Mouse (Mus musculus) C2C12 (cell line): Measurements from ENCODE around the gene Adam12. TPM values are rescaled to one million over a fixed set of nuclear protein-coding genes. Genes with fewer than 3 reads are reported as not detected.
A peak's percentile ranks its signal among the peaks of the same experiment; 100 is the strongest.

ENCODE experiments used
- H3K27me3 ChIP-seq: one replicate; pipeline ENCODE4 v1.6.1; 2011; ENCODE audit not compliant: control insufficient read depth, insufficient read depth, insufficient read length
- H3K36me3 ChIP-seq: one replicate; pipeline ENCODE4 v1.6.1; 2011; ENCODE audit not compliant: control insufficient read depth, insufficient read depth
- H3K4me3 ChIP-seq: one replicate; pipeline ENCODE4 v1.5.1; 2011; ENCODE audit warnings: mild to moderate bottlenecking, control low read depth; ENCODE audit not compliant: poor library complexity, insufficient read depth, severe bottlenecking
- H3K79me2 ChIP-seq: one replicate; pipeline ENCODE4 v1.6.1; 2011; ENCODE audit not compliant: control insufficient read depth, insufficient read depth
- H3K79me3 ChIP-seq: one replicate; pipeline ENCODE4 v1.6.1; 2011; ENCODE audit warnings: low read depth, control low read depth
- H3ac ChIP-seq: one replicate; pipeline ENCODE3; 2011; ENCODE audit warnings: low read depth; ENCODE audit not compliant: control insufficient read depth, insufficient read length
- CEBPB ChIP-seq: IDR thresholded peaks from one replicate; pipeline ENCODE4 v1.6.1; 2011; ENCODE audit warnings: low read depth, mild to moderate bottlenecking, control low read depth, moderate library complexity
- CTCF ChIP-seq: IDR thresholded peaks from one replicate; pipeline ENCODE4 v1.5.1; 2011; ENCODE audit not compliant: control insufficient read depth, insufficient read depth, insufficient read length
- FOSL1 ChIP-seq: IDR thresholded peaks from one replicate; pipeline ENCODE4 v1.8.0; 2011; ENCODE audit warnings: mild to moderate bottlenecking, low read length; ENCODE audit not compliant: poor library complexity, insufficient read depth, severe bottlenecking
- MAX ChIP-seq: IDR thresholded peaks from one replicate; pipeline ENCODE4 v1.6.1; 2011; ENCODE audit warnings: mild to moderate bottlenecking, control low read depth
- MYOD1 ChIP-seq: IDR thresholded peaks from one replicate; pipeline ENCODE4 v1.6.1; 2011; ENCODE audit warnings: low read depth; ENCODE audit not compliant: control insufficient read depth, insufficient read length
- MYOG ChIP-seq: IDR thresholded peaks from one replicate; pipeline ENCODE4 v1.6.1; 2011; ENCODE audit not compliant: control insufficient read depth, insufficient read length; ENCODE audit errors: extremely low read depth
- USF1 ChIP-seq: IDR thresholded peaks from one replicate; pipeline ENCODE4 v1.6.1; 2011; ENCODE audit warnings: low read depth, mild to moderate bottlenecking, control low read depth, moderate library complexity
- polyA plus RNA-seq: library from polyadenylated mRNA; unstranded; fragments of >200 nt; fragmentation: generic; extraction: Trizol; gene quantifications from one replicate; pipeline ENCODE4 v1.2.1, GENCODE M21; 2012; ENCODE audit warnings: missing spikeins

Adam12 gene
- polyA plus RNA-seq, 1 experiment = 14.7 TPM

DNA sequence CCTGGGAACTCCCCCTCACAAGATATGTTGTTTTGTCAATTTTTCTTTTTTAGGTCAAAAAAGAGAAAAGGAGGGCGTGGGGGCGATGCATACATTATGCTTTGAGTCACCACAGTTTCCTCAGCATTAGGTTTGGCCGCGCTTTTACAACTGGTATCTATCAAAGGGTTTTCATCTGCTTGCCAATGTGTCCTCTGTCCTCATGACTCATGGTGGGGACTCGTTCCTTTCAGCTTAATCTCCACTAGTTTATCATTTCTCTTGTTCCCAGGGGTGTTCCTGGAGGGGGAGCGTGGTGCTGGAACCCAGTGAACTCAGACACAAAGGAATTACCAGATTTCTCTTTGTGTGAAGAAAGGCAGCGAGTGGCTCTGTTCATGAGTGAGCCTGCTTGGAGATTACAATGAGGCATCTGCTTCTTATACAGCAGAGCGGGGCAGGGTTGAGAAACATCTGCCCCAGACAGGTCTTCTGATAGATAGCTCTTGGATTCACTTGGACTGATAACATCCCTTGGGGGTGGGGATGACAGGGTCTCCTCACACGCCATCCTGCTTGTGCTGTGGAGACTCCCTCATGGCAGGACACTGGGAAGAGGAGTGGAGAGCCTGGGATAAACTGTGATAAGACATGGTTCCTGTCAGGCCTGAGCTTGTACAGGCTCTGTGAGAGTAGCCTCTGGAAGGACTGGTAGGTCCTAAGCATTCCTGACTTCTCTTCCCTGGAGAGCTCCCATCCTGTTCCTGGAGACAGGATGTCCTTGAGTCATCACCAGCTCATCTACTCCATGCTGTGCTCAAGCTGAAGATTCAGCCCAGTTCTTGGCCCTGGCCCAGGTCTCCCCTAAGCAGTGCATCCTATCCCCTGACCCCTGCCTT, 117.4 kb downstream of the Adam12 start:
- TF ChIP-seq MYOD1 (peak; percentile 43), MAX (peak; percentile 42), CEBPB (no peak), MYOG (no peak), CTCF (no peak), USF1 (no peak), FOSL1 (peak; percentile 69)
- H3K36me3 ChIP-seq = no peaks in the 10 kb centered on the region
- no peaks in the 10 kb centered on the region for H3K79me3 ChIP-seq
- peak overlapping the region; percentile 63 for H3ac ChIP-seq
- no peak overlapping the region for H3K4me3 ChIP-seq
- no peaks in the 10 kb centered on the region for H3K79me2 ChIP-seq
- no peaks in the 10 kb centered on the region for H3K27me3 ChIP-seq

DNA sequence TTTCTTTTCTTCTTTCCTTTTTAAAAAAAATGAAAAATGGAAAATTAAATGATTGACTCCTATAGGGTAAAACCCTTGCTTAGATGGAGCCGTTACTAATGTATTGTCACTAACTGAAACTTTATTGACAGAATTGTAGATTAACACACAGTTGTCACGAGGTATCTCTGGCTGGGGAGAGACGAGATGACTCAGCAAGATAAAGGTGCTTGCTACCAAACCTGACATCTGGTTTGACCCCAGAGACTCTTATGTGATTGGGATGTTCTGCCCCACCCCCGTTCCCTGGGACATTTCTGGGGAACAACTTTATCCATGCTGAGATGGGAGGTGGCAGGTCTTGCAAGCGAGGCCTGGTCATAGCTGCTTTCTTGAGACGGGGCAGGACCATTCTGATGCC, 118.1 kb downstream of the Adam12 start:
- H3K79me2 ChIP-seq = no peaks in the 10 kb centered on the region
- no peaks in the 10 kb centered on the region for H3K79me3 ChIP-seq
- H3K4me3 ChIP-seq = no peak overlapping the region
- TF ChIP-seq MYOD1 = peak; percentile 41
- no peak for TF ChIP-seq MYOG
- TF ChIP-seq USF1 = no peak
- no peak for TF ChIP-seq MAX
- no peak for TF ChIP-seq FOSL1
- H3K36me3 ChIP-seq = no peaks in the 10 kb centered on the region
- no peaks in the 10 kb centered on the region for H3K27me3 ChIP-seq
- no peak overlapping the region for H3ac ChIP-seq

DNA sequence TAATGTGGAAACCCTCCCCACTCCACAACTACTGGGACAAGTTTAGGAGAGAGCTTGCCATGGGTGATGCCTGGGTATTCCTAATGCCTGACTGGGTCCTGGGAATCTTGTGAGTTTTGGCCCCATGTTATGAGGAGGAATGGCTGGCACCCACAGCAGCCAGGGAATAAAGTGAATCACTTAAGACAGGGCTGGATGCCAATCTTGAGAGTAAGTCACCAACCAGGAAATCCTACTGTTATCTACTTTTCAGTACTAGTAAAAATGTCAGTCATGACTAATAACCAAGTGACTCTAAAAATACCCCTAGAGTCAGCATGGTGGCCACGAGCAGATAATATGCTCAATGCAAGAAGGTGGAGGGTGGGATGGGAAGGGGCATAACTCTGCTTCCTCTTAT, 121.8 kb downstream of the Adam12 start:
- H3K79me3 ChIP-seq = no peaks in the 10 kb centered on the region
- no peaks in the 10 kb centered on the region for H3K27me3 ChIP-seq
- no peak for TF ChIP-seq USF1
- TF ChIP-seq FOSL1 = peak; percentile 71
- no peak overlapping the region for H3K4me3 ChIP-seq
- no peaks in the 10 kb centered on the region for H3K36me3 ChIP-seq
- H3K79me2 ChIP-seq = no peaks in the 10 kb centered on the region
- H3ac ChIP-seq = no peak overlapping the region

DNA sequence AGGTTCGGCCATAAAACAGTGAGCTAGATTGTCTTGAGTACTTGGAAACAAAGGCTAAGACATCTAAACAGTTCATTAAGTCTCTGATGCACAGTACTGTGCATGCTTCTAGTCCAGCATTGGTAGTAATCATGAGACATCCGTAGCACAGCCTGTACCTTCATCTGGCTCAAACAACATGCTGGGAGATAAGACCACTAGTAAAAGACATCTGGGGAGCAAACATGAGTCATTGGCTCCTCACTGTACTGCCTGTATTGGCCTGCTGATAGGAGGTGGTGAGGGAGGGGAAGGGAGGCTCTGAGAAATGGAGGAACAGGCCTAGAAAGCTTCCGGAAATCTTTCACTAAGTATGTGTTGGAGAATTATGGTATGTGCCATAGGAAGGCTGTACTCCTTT, 124.1 kb downstream of the Adam12 start:
- no peaks in the 10 kb centered on the region for H3K27me3 ChIP-seq
- H3K4me3 ChIP-seq = no peak overlapping the region
- H3K36me3 ChIP-seq = no peaks in the 10 kb centered on the region
- H3K79me2 ChIP-seq = no peaks in the 10 kb centered on the region
- no peaks in the 10 kb centered on the region for H3K79me3 ChIP-seq
- no peak overlapping the region for H3ac ChIP-seq
- TF ChIP-seq USF1 (no peak), MAX (peak; percentile 43)

DNA sequence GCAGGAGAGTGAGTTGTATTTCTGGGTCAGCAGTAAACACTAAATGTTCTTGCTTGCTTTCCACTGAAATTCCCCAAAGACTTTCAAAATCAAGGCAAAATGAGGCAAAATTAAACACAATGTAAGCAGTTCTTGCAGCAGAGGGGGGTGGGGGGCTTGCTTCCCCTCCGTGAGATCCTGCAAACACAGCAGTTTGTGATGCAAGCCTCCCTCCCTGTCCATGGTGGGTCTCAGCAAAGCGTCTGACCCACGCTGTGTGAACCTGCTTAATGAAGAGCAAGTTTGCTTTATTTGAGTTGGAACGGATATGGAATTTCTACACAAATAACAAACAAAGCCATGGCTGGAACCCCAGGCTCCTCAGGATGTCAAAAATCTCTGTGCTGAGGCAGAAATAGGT, 132.9 kb downstream of the Adam12 start:
- no peak overlapping the region for H3ac ChIP-seq
- H3K27me3 ChIP-seq = no peaks in the 10 kb centered on the region
- H3K79me2 ChIP-seq = peaks cover 3% of the 10 kb centered on the region
- H3K79me3 ChIP-seq = no peaks in the 10 kb centered on the region
- TF ChIP-seq CTCF = no peak
- TF ChIP-seq MAX = no peak
- no peak for TF ChIP-seq FOSL1
- no peak for TF ChIP-seq MYOD1
- no peak for TF ChIP-seq CEBPB
- TF ChIP-seq MYOG = no peak
- no peak for TF ChIP-seq USF1
- no peak overlapping the region for H3K4me3 ChIP-seq
- no peaks in the 10 kb centered on the region for H3K36me3 ChIP-seq

DNA sequence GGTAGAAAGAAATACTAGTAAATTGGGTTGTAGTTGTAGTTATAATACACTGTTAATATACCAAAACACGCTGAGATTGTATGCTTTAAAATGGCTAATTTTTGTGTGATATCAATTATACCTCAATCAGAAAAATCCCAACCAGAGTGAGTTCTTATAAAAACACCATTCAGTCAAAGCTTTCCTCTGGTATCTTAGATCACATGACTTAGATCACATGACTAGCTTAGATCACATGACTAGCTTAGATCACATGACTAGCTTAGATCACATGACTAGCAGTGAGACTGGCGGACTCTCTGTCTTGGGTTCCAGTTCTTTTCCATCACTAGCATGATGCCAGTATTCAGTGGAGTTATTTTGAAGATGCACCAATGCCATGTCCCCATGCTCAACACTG, 134.1 kb downstream of the Adam12 start:
- H3ac ChIP-seq = no peak overlapping the region
- no peaks in the 10 kb centered on the region for H3K27me3 ChIP-seq
- no peaks in the 10 kb centered on the region for H3K79me3 ChIP-seq

More for the DNA sequence above, 134.1 kb downstream of the Adam12 start:
- Histone ChIP-seq H3K36me3 (no peaks in the 10 kb centered on the region), H3K79me2 (peaks cover 3% of the 10 kb centered on the region), H3K4me3 (no peak overlapping the region)
- TF ChIP-seq USF1 (peak; percentile 81), FOSL1 (no peak)
